Mouse (Mus musculus) neural tube, embryonic 11.5 days (tissue): ENCODE results near the gene Nsun3. TPM values are rescaled to one million over a fixed set of nuclear protein-coding genes. Genes with fewer than 3 reads are reported as not detected.

ENCODE experiments used
- ATAC-seq: fragments of 200-750 bp; cut with Nextera tagmentation; 2 replicates; pipeline ENCODE4 v1.8.0; 2017; ENCODE audit warnings: moderate number of reproducible peaks, mild to moderate bottlenecking, moderate TSS enrichment, moderate library complexity; ENCODE audit not compliant: insufficient read depth, low FRiP score, low TSS enrichment
- DNase-seq: peaks from one replicate; pipeline ENCODE4 v3.0.0-alpha.2; 2015; ENCODE audit warnings: low spot score
- H3K27ac ChIP-seq: fragments of 300-500 bp; sonication (generic); 2 replicates; pipeline ENCODE4 v1.5.1; 2014; ENCODE audit warnings: low read depth, mild to moderate bottlenecking, low read length
- H3K27me3 ChIP-seq: fragments of 300-500 bp; sonication (generic); 2 replicates; pipeline ENCODE4 v1.6.1; 2014; ENCODE audit warnings: mild to moderate bottlenecking, low read length, mixed read lengths; ENCODE audit not compliant: control insufficient read depth, insufficient read depth
- H3K36me3 ChIP-seq: fragments of 300-500 bp; sonication (generic); 2 replicates; pipeline ENCODE4 v1.6.1; 2014; ENCODE audit warnings: mild to moderate bottlenecking, low read length, moderate library complexity, mixed read lengths; ENCODE audit not compliant: control insufficient read depth, insufficient read depth
- H3K4me1 ChIP-seq: fragments of 300-500 bp; sonication (generic); 2 replicates; pipeline ENCODE4 v1.6.1; 2014; ENCODE audit warnings: low read length, mixed read lengths; ENCODE audit not compliant: control insufficient read depth, insufficient read depth
- H3K4me2 ChIP-seq: fragments of 300-500 bp; sonication (generic); 2 replicates; pipeline ENCODE4 v1.6.1; 2014; ENCODE audit warnings: low read depth, mild to moderate bottlenecking, moderate library complexity
- H3K4me3 ChIP-seq: fragments of 300-500 bp; sonication (generic); 2 replicates; pipeline ENCODE4 v1.5.1; 2014; ENCODE audit warnings: low read depth, low read length
- H3K9ac ChIP-seq: fragments of 300-500 bp; sonication (generic); 2 replicates; pipeline ENCODE4 v1.6.1; 2014; ENCODE audit warnings: mild to moderate bottlenecking, low read length
- H3K9me3 ChIP-seq: fragments of 300-500 bp; sonication (generic); 2 replicates; pipeline ENCODE4 v1.6.1; 2016; ENCODE audit warnings: low read length; ENCODE audit not compliant: control insufficient read depth
- WGBS: fragments of 180-500 bp; shearing (Covaris S2); extraction: QIAGEN DNeasy Blood & Tissue Kit; methylation state at CpG from one replicate; pipeline ENCODE4 v1.1.7; 2014; 5-methylcytosine and 5-hydroxymethylcytosine counted together
- polyA plus RNA-seq: library from polyadenylated mRNA; unstranded; fragments of >200 nt; fragmentation: Nextera tagmentation; extraction: Ambion mirVana; gene quantifications from 2 replicates; pipeline ENCODE4 v1.2.1, GENCODE M21; 2014

Gene Nsun3
- polyA plus RNA-seq, 1 experiment from 2014 or later, result 11.8 TPM

GRCm38 (mm10) chr16:62776034-62776433 lies 10.6 kb downstream of the Nsun3 start:
- no peak overlapping the region for H3K4me3 ChIP-seq
- H3K27me3 ChIP-seq, result no peaks in the 10 kb centered on the region
- no peak overlapping the region for H3K27ac ChIP-seq
- H3K9ac ChIP-seq, result no peak overlapping the region
- no peaks in the 10 kb centered on the region for H3K4me1 ChIP-seq
- no peaks in the 10 kb centered on the region for H3K36me3 ChIP-seq
- ATAC-seq, result no peak
- DNase-seq, result no peak
- H3K4me2 ChIP-seq, result no peak overlapping the region
- 86% methylated on average over 11 of the region's 11 CpGs for WGBS
- no peaks in the 10 kb centered on the region for H3K9me3 ChIP-seq

- H3K9me3 ChIP-seq, result no peaks in the 10 kb centered on the region
- no peak overlapping the region for H3K9ac ChIP-seq
- H3K36me3 ChIP-seq, result no peaks in the 10 kb centered on the region
- H3K4me3 ChIP-seq, result no peak overlapping the region
- ATAC-seq (no peak), DNase-seq (no peak)
- 87% methylated on average over 4 of the region's 4 CpGs for WGBS
- H3K27me3 ChIP-seq, result no peaks in the 10 kb centered on the region
- no peak overlapping the region for H3K27ac ChIP-seq
- H3K4me1 ChIP-seq, result no peaks in the 10 kb centered on the region
- H3K4me2 ChIP-seq, result no peak overlapping the region
Observed at GRCm38 (mm10) chr16:62773462-62773861, 13.2 kb downstream of the Nsun3 start.

DNA sequence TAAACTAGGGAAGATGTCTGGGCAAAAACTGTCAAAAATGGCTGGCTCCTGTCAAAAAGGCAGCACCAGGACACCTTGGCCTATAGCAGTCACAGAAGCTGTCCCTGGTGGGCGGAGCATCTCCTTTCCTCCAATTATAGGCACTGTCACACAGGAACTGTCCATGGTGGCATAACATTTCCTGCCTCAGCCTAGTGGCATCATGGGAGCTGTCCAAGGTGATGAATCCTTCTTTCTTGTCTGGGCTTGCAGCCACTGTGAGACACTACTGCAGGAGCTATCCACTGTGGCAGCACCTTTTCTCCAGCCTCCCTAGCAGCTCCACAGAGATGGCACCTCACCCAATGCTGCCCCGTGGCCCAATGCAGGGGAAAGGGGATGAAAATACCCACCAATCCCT lies 28.3 kb downstream of the Nsun3 start:
- no peak for ATAC-seq
- peak; percentile 22 for DNase-seq
- no peaks in the 10 kb centered on the region; the same call in 1 of the 2 replicates for H3K9me3 ChIP-seq
- no peak overlapping the region for H3K9ac ChIP-seq
- H3K4me2 ChIP-seq, result no peak overlapping the region
- H3K4me1 ChIP-seq, result no peaks in the 10 kb centered on the region
- H3K4me3 ChIP-seq, result no peak overlapping the region
- 88% methylated on average over 2 of the region's 2 CpGs for WGBS
- no peak overlapping the region for H3K27ac ChIP-seq
- H3K36me3 ChIP-seq, result no peaks in the 10 kb centered on the region
- no peaks in the 10 kb centered on the region for H3K27me3 ChIP-seq

GRCm38 (mm10) chr16:62755307-62755706 lies 31.3 kb downstream of the Nsun3 start:
- Histone ChIP-seq H3K4me1 (no peaks in the 10 kb centered on the region), H3K4me2 (no peak overlapping the region), H3K4me3 (no peak overlapping the region), H3K9ac (no peak overlapping the region), H3K27me3 (no peaks in the 10 kb centered on the region), H3K27ac (no peak overlapping the region), H3K9me3 (no peaks in the 10 kb centered on the region), H3K36me3 (no peaks in the 10 kb centered on the region)
- no peak for DNase-seq
- 92% methylated on average over 6 of the region's 6 CpGs for WGBS
- no peak for ATAC-seq

DNA sequence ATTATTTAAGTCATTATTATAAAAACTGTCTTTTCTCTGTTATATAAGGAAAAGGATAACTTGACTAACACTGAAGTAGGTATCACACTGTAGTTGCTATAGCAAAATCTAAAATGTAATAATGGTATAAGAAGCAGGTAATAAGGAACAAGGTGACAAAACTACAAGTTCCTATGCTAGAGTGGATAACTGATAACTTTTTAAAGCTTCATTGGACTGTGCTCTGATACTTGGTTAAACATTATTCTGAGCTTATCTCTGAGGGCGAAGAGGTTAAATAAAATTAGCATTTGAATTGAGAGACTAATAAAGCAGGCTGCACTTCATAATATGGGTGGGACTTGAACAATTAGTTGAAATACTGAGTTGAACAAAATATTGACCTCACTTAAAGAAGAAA lies 33.0 kb downstream of the Nsun3 start:
- no peak for ATAC-seq
- Histone ChIP-seq H3K36me3 (no peaks in the 10 kb centered on the region), H3K4me3 (no peak overlapping the region), H3K9ac (no peak overlapping the region), H3K27me3 (no peaks in the 10 kb centered on the region), H3K4me2 (no peak overlapping the region), H3K9me3 (no peaks in the 10 kb centered on the region), H3K4me1 (no peaks in the 10 kb centered on the region), H3K27ac (no peak overlapping the region)
- no peak for DNase-seq
- 92% methylated on average over 1 of the region's 1 CpGs for WGBS

DNA sequence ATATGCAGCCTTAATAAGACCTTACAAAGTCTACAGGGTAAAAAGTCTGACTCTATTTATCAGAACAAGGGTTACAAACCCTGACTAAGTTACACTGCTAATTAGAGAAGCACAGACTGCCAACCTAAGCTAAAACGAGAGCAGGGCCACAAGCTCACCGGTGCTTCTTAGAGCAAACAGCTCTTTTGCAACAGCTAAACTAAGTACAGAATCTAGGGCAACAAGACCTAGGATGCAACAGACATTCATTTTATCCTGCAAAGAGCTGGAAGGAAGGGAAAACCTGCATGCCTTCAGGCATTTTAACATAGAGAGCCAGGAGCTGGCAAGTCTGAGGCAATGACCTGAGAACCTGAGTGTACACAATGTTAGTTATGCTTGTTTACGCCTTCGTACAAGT lies 33.5 kb downstream of the Nsun3 start:
- Histone ChIP-seq H3K27me3 (no peaks in the 10 kb centered on the region), H3K4me2 (no peak overlapping the region), H3K9ac (no peak overlapping the region), H3K36me3 (no peaks in the 10 kb centered on the region), H3K4me1 (no peaks in the 10 kb centered on the region), H3K27ac (no peak overlapping the region), H3K4me3 (no peak overlapping the region), H3K9me3 (no peaks in the 10 kb centered on the region)
- DNase-seq, result no peak
- 93% methylated on average over 4 of the region's 4 CpGs for WGBS
- no peak for ATAC-seq

GRCm38 (mm10) chr16:62745875-62746274 lies 40.7 kb downstream of the Nsun3 start:
- Histone ChIP-seq H3K4me1 (no peaks in the 10 kb centered on the region), H3K27me3 (no peaks in the 10 kb centered on the region), H3K27ac (no peak overlapping the region), H3K9ac (no peak overlapping the region), H3K9me3 (no peaks in the 10 kb centered on the region), H3K4me2 (no peak overlapping the region), H3K4me3 (no peak overlapping the region), H3K36me3 (no peaks in the 10 kb centered on the region)
- WGBS, result 88% methylated on average over 2 of the region's 2 CpGs
- ATAC-seq (no peak), DNase-seq (no peak)

GRCm38 (mm10) chr16:62734359-62734758 lies 52.3 kb downstream of the Nsun3 start:
- no peak overlapping the region for H3K27ac ChIP-seq
- H3K9me3 ChIP-seq, result no peaks in the 10 kb centered on the region
- WGBS, result 83% methylated on average over 1 of the region's 1 CpGs

GRCm38 (mm10) chr16:62730291-62730690 lies 56.3 kb downstream of the Nsun3 start:
- H3K9me3 ChIP-seq, result no peaks in the 10 kb centered on the region
- no peak for ATAC-seq
- H3K27me3 ChIP-seq, result no peaks in the 10 kb centered on the region

More at GRCm38 (mm10) chr16:62734359-62734758, 52.3 kb downstream of the Nsun3 start:
- no peak for ATAC-seq
- H3K4me1 ChIP-seq, result no peaks in the 10 kb centered on the region
- no peak overlapping the region for H3K4me2 ChIP-seq
- H3K9ac ChIP-seq, result no peak overlapping the region
- no peaks in the 10 kb centered on the region for H3K27me3 ChIP-seq
- no peak overlapping the region for H3K4me3 ChIP-seq
- H3K36me3 ChIP-seq, result no peaks in the 10 kb centered on the region
- DNase-seq, result no peak

More at GRCm38 (mm10) chr16:62730291-62730690, 56.3 kb downstream of the Nsun3 start:
- Histone ChIP-seq H3K4me1 (no peaks in the 10 kb centered on the region), H3K4me2 (no peak overlapping the region), H3K36me3 (no peaks in the 10 kb centered on the region), H3K27ac (no peak overlapping the region), H3K4me3 (no peak overlapping the region), H3K9ac (no peak overlapping the region)
- 83% methylated on average over 4 of the region's 4 CpGs for WGBS
- DNase-seq, result no peak
